Mouse (Mus musculus): Measurements from ENCODE around the gene Tgm5. TPM values are rescaled to one million over a fixed set of nuclear protein-coding genes. Genes with fewer than 3 reads are reported as not detected.

Tgm5 gene
- total RNA-seq (2023), result not detected

DNA sequence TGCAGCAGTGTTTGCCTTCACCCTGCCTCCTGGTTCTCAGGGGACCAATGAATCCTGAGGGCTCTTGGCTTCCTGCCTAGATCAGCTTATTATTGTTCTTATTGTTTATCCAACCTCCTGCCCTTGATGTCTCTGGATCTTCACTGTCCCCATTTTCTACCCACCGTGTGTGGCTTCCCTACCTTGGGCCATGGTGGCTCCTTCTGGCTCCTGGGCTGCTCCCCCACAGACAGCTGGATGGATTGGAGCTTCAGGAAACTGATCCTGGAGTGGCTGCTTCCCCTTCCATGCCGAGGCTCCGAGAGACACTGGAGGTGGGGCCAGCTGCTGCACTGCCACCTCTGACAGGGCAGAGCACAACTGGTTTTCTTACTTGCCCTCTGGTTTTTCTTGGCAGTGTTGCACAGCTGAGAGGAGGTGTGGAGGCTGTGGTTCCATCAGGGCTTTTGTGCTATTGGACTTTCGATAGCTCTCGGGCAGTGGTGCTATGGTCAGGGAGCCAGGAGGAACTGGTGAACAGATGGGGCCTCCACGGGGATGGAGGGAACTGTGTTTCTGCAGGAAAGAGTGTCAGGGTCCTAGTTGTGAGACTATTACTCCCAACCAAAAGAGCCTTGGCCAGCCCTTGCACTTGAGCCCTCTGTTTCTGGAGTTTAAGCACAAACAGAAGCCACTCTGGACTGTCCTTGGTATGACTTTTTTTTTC is at the start of gene Tgm5:
Gene Tgm5 (minus strand): TSS at position 362 of the 706 bp plus-strand sequence.

DNA sequence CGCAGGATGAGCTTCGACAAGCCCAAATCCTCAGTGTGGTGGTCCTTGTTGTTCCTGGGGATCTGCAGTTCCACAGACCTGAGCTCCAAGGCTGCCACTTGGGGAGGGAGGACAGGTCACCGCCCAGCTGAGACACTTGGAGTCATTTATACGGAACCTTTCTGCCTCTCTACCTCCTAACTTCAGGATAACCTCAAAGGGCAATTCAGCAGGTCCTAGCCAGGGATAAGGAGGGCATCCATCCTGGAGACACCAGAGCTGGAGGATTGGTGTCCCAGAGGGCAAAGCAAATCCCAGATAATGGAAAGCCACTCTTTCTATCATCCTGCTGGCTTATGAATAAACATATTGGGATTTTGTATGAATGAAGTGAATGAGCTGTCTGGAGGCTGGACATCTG is 24.1 kb upstream of the Tgm5 start, which contains the start of gene Tgm7:
Gene Tgm7 (minus strand): TSS at position 101 of the 400 bp plus-strand sequence.

DNA sequence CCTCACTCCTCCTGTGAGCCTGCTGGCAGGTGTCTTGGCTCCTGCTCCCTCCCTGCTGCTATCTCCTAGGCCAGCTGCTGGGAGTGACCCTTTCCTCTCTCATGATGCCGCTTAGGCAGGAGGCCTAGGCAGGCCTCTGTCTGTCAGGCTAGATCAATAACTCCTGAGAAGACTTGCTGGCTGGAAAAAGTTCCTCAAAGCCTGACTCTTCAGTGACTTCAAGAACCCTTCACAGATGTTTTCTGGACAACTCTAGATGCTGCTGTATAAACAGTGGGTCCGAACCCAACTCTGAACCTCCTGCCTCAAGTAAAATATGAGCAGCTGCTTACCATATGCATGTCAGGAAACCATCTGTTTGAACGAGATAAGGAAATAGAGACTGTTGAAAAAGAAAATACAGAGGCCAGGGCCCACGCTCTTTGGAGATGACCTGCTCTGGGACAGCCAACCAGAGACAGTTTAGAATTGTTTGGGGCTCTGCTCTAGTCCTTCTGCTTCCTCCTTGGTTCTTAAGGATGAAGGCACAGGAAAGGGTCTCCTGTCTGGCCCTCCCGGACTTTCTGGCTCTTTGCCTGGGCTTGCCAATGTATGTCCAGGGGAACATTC is 48.8 kb downstream of the Tgm5 start, which contains the start of gene Epb42:
Gene Epb42 (minus strand): TSS at position 340 of the 609 bp plus-strand sequence.

DNA sequence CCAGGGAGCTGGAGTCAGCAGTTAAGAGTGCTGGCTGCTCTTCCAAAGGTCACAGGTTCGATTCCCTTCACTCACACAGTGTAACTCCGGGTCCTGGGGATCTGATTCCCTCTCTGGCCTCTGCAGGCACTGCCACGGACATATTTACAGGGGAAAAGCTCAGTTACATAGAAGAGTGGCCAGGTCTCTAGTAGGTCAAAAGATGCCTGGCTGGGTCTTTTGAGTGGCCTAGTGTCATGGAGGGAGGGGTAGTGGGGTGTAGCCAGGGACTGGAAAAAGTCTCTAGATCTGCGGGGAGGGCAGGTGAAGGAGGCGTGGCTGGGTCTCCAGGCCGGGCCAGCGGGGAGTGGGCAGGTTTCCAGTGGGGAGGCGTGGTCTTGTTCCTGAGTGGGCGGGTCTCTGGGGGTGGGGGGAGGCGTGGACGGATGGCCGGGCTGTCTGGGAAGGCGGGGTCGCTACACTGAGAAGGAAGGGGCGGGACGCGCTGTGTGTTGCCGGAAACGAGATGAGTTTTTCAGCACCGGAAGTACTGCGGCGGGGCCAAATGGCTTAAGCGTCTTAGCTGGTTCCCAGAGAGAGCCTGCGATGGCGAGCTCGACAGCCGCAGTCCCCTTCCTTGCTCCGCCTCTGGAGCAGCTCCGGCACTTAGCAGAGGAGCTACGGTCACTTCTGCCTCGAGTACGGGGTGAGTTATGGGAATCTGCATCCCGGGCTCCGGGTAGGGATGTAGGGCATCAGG is 77.5 kb downstream of the Tgm5 start, which contains the start of gene Ccndbp1:
Gene Ccndbp1 (plus strand): TSS at position 479 of the 739 bp plus-strand sequence.

Other genes starting within 250 kb of the Tgm5 start
- gene Cdan1, start 235.7 kb downstream of the Tgm5 start, total RNA-seq (2023), result 10 to 100 TPM; 19.0 to 22.4 TPM
- 1 to 10 TPM; 3.9 to 5.8 TPM for gene Ttbk2, start 235.2 kb downstream of the Tgm5 start, total RNA-seq (2023)
- 10 to 100 TPM; 26.0 to 26.7 TPM for gene Ubr1, start 115.1 kb downstream of the Tgm5 start, total RNA-seq (2023)
- gene Tmem62, start 108.8 kb downstream of the Tgm5 start, total RNA-seq (2023), result 10 to 100 TPM in 1 of 2 experiments, 1 to 10 TPM in 1; 5.9 to 13.4 TPM
- gene Ccndbp1, start 77.4 kb downstream of the Tgm5 start, total RNA-seq (2023), result 10 to 100 TPM; 69.5 to 74.3 TPM
- gene Epb42, start 48.8 kb downstream of the Tgm5 start, total RNA-seq (2023), result 1 to 10 TPM; 2.6 to 6.5 TPM
- not detected for gene Tgm7, start 24.0 kb upstream of the Tgm5 start, total RNA-seq (2023)
- 1 to 10 TPM; 4.6 to 6.6 TPM for gene Adal, start 54.6 kb upstream of the Tgm5 start, total RNA-seq (2023)
- 1 to 10 TPM; 4.5 to 5.2 TPM for gene Lcmt2, start 54.8 kb upstream of the Tgm5 start, total RNA-seq (2023)
- 10 to 100 TPM; 37.3 to 43.5 TPM for gene Tubgcp4, start 84.8 kb upstream of the Tgm5 start, total RNA-seq (2023)
- 10 to 100 TPM; 42.6 to 48.4 TPM for gene Zscan29, start 85.3 kb upstream of the Tgm5 start, total RNA-seq (2023)
- gene Trp53bp1, start 185.6 kb upstream of the Tgm5 start, total RNA-seq (2023), result 10 to 100 TPM; 20.1 to 27.0 TPM
- under 1 TPM; 0.11 TPM for gene Map1a, start 203.8 kb upstream of the Tgm5 start, total RNA-seq (2023)

Data from neutrophil, adult 59 days (primary cell).